Mouse (Mus musculus) stomach, postnatal 0 days (tissue): ENCODE measurements at regions not wholly inside any gene's neighbourhood (a gene's known extent, or its start where the extent isn't known, plus 50 kb on each side); places are given as distances from the start of the nearest gene placed in this dataset.

ENCODE experiments used
- ATAC-seq: fragments of 200-750 bp; cut with Nextera tagmentation; 2 replicates; pipeline ENCODE4 v1.8.0; 2017; ENCODE audit not compliant: low FRiP score, low TSS enrichment
- DNase-seq: peaks from one replicate; pipeline ENCODE4 v3.0.0-alpha.2; 2016; ENCODE audit warnings: low spot score
- H3K27ac ChIP-seq: fragments of 300-500 bp; sonication (generic); replicated peaks from 2 replicates; pipeline ENCODE4 v1.5.1; 2014; ENCODE audit warnings: mild to moderate bottlenecking, control low read depth
- H3K27me3 ChIP-seq: fragments of 300-500 bp; sonication (generic); 2 replicates; pipeline ENCODE4 v1.6.1; 2014; ENCODE audit warnings: low read length; ENCODE audit not compliant: control insufficient read depth, insufficient read depth
- H3K36me3 ChIP-seq: fragments of 300-500 bp; sonication (generic); 2 replicates; pipeline ENCODE4 v1.6.1; 2014; ENCODE audit warnings: low read length, mixed read lengths; ENCODE audit not compliant: control insufficient read depth, insufficient read depth
- H3K4me1 ChIP-seq: fragments of 300-500 bp; sonication (generic); replicated peaks from 2 replicates; pipeline ENCODE4 v1.6.1; 2014; ENCODE audit warnings: antibody characterized with exemption; ENCODE audit not compliant: control insufficient read depth, insufficient read depth
- H3K4me2 ChIP-seq: fragments of 300-500 bp; sonication (generic); replicated peaks from 2 replicates; pipeline ENCODE4 v1.6.1; 2014; ENCODE audit warnings: low read depth, mild to moderate bottlenecking, control low read depth, moderate library complexity
- H3K4me3 ChIP-seq: fragments of 300-500 bp; sonication (generic); 2 replicates; pipeline ENCODE4 v1.5.1; 2014; ENCODE audit warnings: low read depth, low read length, control low read depth
- H3K9ac ChIP-seq: fragments of 300-500 bp; sonication (generic); 2 replicates; pipeline ENCODE4 v1.6.1; 2014; ENCODE audit warnings: mild to moderate bottlenecking, low read length, control low read depth, mixed read lengths
- H3K9me3 ChIP-seq: fragments of 300-500 bp; sonication (generic); 2 replicates; pipeline ENCODE4 v1.6.1; 2016; ENCODE audit warnings: low read length; ENCODE audit not compliant: control insufficient read depth
- CTCF ChIP-seq: IDR thresholded peaks from 2 replicates; pipeline ENCODE4 v1.5.1; 2016; ENCODE audit warnings: antibody characterized with exemption, low read depth, mild to moderate bottlenecking, moderate library complexity
- EP300 ChIP-seq: optimal IDR thresholded peaks from 2 replicates; pipeline ENCODE3; 2016; ENCODE audit warnings: antibody characterized with exemption
- WGBS: fragments of 180-500 bp; shearing (Covaris S2); extraction: QIAGEN DNeasy Blood & Tissue Kit; methylation state at CpG from one replicate; pipeline ENCODE4 v1.1.7; 2014; 5-methylcytosine and 5-hydroxymethylcytosine counted together

- TF ChIP-seq EP300 (no peak), CTCF (no peak)
- ATAC-seq (no peak), DNase-seq (no peak)
- Histone ChIP-seq H3K9ac (no peak overlapping the region), H3K9me3 (no peaks in the 10 kb centered on the region), H3K4me2 (no peak overlapping the region), H3K4me3 (no peak overlapping the region), H3K36me3 (no peaks in the 10 kb centered on the region), H3K27ac (no peak overlapping the region), H3K4me1 (no peaks in the 10 kb centered on the region), H3K27me3 (no peaks in the 10 kb centered on the region)
- 84% methylated on average over 8 of the region's 8 CpGs for WGBS
Measured at GRCm38 (mm10) chr13:90473041-90473825, 383.8 kb upstream of the Xrcc4 start.

- ATAC-seq: no peak
- no peaks in the 10 kb centered on the region for H3K4me1 ChIP-seq
- no peaks in the 10 kb centered on the region for H3K27me3 ChIP-seq
- H3K27ac ChIP-seq: no peak overlapping the region
- H3K4me2 ChIP-seq: no peak overlapping the region
- H3K9ac ChIP-seq: no peak overlapping the region
- H3K36me3 ChIP-seq: no peaks in the 10 kb centered on the region
- H3K4me3 ChIP-seq: no peak overlapping the region
- no peak for DNase-seq
- no peak for TF ChIP-seq EP300
- no peak for TF ChIP-seq CTCF
- WGBS: 84% methylated on average over 5 of the region's 5 CpGs
- H3K9me3 ChIP-seq: no peaks in the 10 kb centered on the region
Measured at GRCm38 (mm10) chr13:90466096-90466495, 376.7 kb upstream of the Xrcc4 start.

GRCm38 (mm10) chr13:90464051-90464450, 374.6 kb upstream of the Xrcc4 start:
- Histone ChIP-seq H3K9ac (no peak overlapping the region), H3K36me3 (no peaks in the 10 kb centered on the region), H3K4me3 (no peak overlapping the region), H3K4me1 (no peaks in the 10 kb centered on the region), H3K4me2 (no peak overlapping the region), H3K27me3 (no peaks in the 10 kb centered on the region), H3K9me3 (no peaks in the 10 kb centered on the region), H3K27ac (no peak overlapping the region)
- ATAC-seq (no peak), DNase-seq (peak; percentile 18)
- TF ChIP-seq CTCF (no peak), EP300 (no peak)
- 79% methylated on average over 2 of the region's 2 CpGs for WGBS

- TF ChIP-seq EP300 (no peak), CTCF (no peak)
- no peak overlapping the region for H3K4me3 ChIP-seq
- no peaks in the 10 kb centered on the region for H3K9me3 ChIP-seq
- no peaks in the 10 kb centered on the region for H3K36me3 ChIP-seq
- no peak overlapping the region for H3K9ac ChIP-seq
- no peaks in the 10 kb centered on the region for H3K27me3 ChIP-seq
- WGBS: 47% methylated on average over 2 of the region's 2 CpGs
- no peaks in the 10 kb centered on the region for H3K4me1 ChIP-seq
- ATAC-seq (no peak), DNase-seq (no peak)
- no peak overlapping the region for H3K27ac ChIP-seq
- no peak overlapping the region for H3K4me2 ChIP-seq
Measured at GRCm38 (mm10) chr13:90463381-90463780, 374.0 kb upstream of the Xrcc4 start.

- H3K4me3 ChIP-seq: no peak overlapping the region
- TF ChIP-seq EP300: no peak
- no peak for TF ChIP-seq CTCF
- ATAC-seq: no peak
- no peak for DNase-seq
- no peak overlapping the region for H3K27ac ChIP-seq
- H3K27me3 ChIP-seq: no peaks in the 10 kb centered on the region
- no peaks in the 10 kb centered on the region for H3K36me3 ChIP-seq
- H3K9me3 ChIP-seq: no peaks in the 10 kb centered on the region
- no peaks in the 10 kb centered on the region for H3K4me1 ChIP-seq
- no peak overlapping the region for H3K4me2 ChIP-seq
- H3K9ac ChIP-seq: no peak overlapping the region
Measured at GRCm38 (mm10) chr13:90454631-90455030, 365.2 kb upstream of the Xrcc4 start.

GRCm38 (mm10) chr13:90426901-90427300, 337.5 kb upstream of the Xrcc4 start:
- TF ChIP-seq EP300 (no peak), CTCF (no peak)
- DNase-seq (no peak), ATAC-seq (no peak)
- Histone ChIP-seq H3K4me3 (no peak overlapping the region), H3K27ac (no peak overlapping the region), H3K9me3 (0 out of 2 replicates have a peak, but pooled peaks cover 2% of the 10 kb centered on the region), H3K4me2 (no peak overlapping the region), H3K27me3 (no peaks in the 10 kb centered on the region), H3K9ac (no peak overlapping the region), H3K36me3 (no peaks in the 10 kb centered on the region), H3K4me1 (no peaks in the 10 kb centered on the region)
- 82% methylated on average over 3 of the region's 3 CpGs for WGBS
